In genomic region chr4:137277166-137277513, GRCm38 (mm10) we compare ENCODE assay signal across 8 mouse cellular contexts. TPM values are rescaled to one million over a fixed set of nuclear protein-coding genes. Genes with fewer than 3 reads are reported as not detected.
A peak's percentile ranks its signal among the peaks of the same experiment; 100 is the strongest.
DNase-seq lines count a peak whose midpoint lies in the region; ATAC-seq and TF ChIP-seq lines count a peak whose summit lies in the region.

Wnt4 (plus strand) TSS chr4:137277489.

- TF ChIP-seq POLR2A in ES-Bruce4 (IDR thresholded peaks at IDR 0.05; ENCODE audit: insufficient read depth, low read length) = no peak

- peak; percentile 71 for ATAC-seq in forebrain, embryonic 15.5 days (replicated peaks)
- peak; percentile 62 for ATAC-seq in hindbrain, embryonic 15.5 days (ENCODE audit: low FRiP score, low read depth)
- peak; percentile 41 for ATAC-seq in liver, embryonic 11.5 days (replicated peaks; ENCODE audit: low FRiP score)
- ATAC-seq in neural tube, embryonic 13.5 days (ENCODE audit: low read depth) = peak; percentile 83

- H3K4me2 ChIP-seq in forebrain, embryonic 15.5 days (replicated peaks) = peak within 1 kb of the TSS; percentile 67
- H3K4me2 ChIP-seq in hindbrain, embryonic 15.5 days = peak within 1 kb of the TSS; percentile 93
- peak within 1 kb of the TSS; percentile 77 for H3K4me2 ChIP-seq in liver, embryonic 11.5 days
- H3K4me2 ChIP-seq in neural tube, embryonic 13.5 days = peak within 1 kb of the TSS; percentile 98

- no peak for TF ChIP-seq EP300 in ES-Bruce4 (IDR thresholded peaks at IDR 0.05; ENCODE audit: insufficient read depth, low read depth, low read length)

- H3K27ac ChIP-seq in ES-Bruce4 (ENCODE audit: insufficient read depth, low read length) = no peak within 1 kb of the TSS
- H3K27ac ChIP-seq in forebrain, embryonic 15.5 days (replicated peaks) = no peak within 1 kb of the TSS
- H3K27ac ChIP-seq in hindbrain, embryonic 15.5 days (replicated peaks) = 0 out of 2 replicates have a peak within 1 kb of the TSS, but pooled peaks have one; percentile 4
- no peak within 1 kb of the TSS for H3K27ac ChIP-seq in liver, embryonic 11.5 days (ENCODE audit: low read depth, low read length)
- peak within 1 kb of the TSS; percentile 79 for H3K27ac ChIP-seq in neural tube, embryonic 13.5 days (replicated peaks)

- DNase-seq in ZHBTc4 (ENCODE audit: low read depth, low spot score) = peak; percentile 71
- peak; percentile 55 for DNase-seq in liver, embryonic 11.5 days (ENCODE audit: low spot score)
- DNase-seq in spleen, adult 18-20 months = no peak
- DNase-seq in thymus, adult 18-20 months = no peak

- 0% methylated on average over 19 of the region's 45 CpGs for WGBS in forebrain, embryonic 15.5 days
- under 1% methylated on average over 20 of the region's 45 CpGs for WGBS in hindbrain, embryonic 15.5 days
- WGBS in liver, embryonic 11.5 days = 3% methylated on average over 6 of the region's 45 CpGs
- WGBS in neural tube, embryonic 13.5 days = under 1% methylated on average over 39 of the region's 45 CpGs

- H3K4me1 ChIP-seq in ES-Bruce4 (ENCODE audit: control insufficient read depth, insufficient read depth, low read length) = peaks cover 4% of the 10 kb centered on the region
- H3K4me1 ChIP-seq in forebrain, embryonic 15.5 days = peaks cover 22% of the 10 kb centered on the region
- peaks cover 34% of the 10 kb centered on the region for H3K4me1 ChIP-seq in hindbrain, embryonic 15.5 days (replicated peaks)
- peaks cover 4% of the 10 kb centered on the region; the same call in 1 of the 2 replicates for H3K4me1 ChIP-seq in liver, embryonic 11.5 days (replicated peaks; ENCODE audit: control insufficient read depth, insufficient read depth, low read length)
- H3K4me1 ChIP-seq in neural tube, embryonic 13.5 days (replicated peaks) = peaks cover 60% of the 10 kb centered on the region

- H3K9me3 ChIP-seq in ES-Bruce4 (replicated peaks; ENCODE audit: control insufficient read depth, insufficient read depth, low read length, poor library complexity, severe bottlenecking) = no peaks in the 10 kb centered on the region
- H3K9me3 ChIP-seq in forebrain, embryonic 15.5 days = no peaks in the 10 kb centered on the region
- no peaks in the 10 kb centered on the region for H3K9me3 ChIP-seq in hindbrain, embryonic 15.5 days
- H3K9me3 ChIP-seq in liver, embryonic 11.5 days (ENCODE audit: control insufficient read depth, low read length) = no peaks in the 10 kb centered on the region
- H3K9me3 ChIP-seq in neural tube, embryonic 13.5 days = no peaks in the 10 kb centered on the region

- peak within 1 kb of the TSS; percentile 67 for H3K4me3 ChIP-seq in ES-Bruce4 (ENCODE audit: low read depth, low read length)
- H3K4me3 ChIP-seq in forebrain, embryonic 15.5 days = peak within 1 kb of the TSS; percentile 47
- peak within 1 kb of the TSS; percentile 48 for H3K4me3 ChIP-seq in hindbrain, embryonic 15.5 days
- peak within 1 kb of the TSS; percentile 52 for H3K4me3 ChIP-seq in liver, embryonic 11.5 days (ENCODE audit: low read depth, low read length)
- H3K4me3 ChIP-seq in neural tube, embryonic 13.5 days = peak within 1 kb of the TSS; percentile 65

- H3K27me3 ChIP-seq in ES-Bruce4 (ENCODE audit: control insufficient read depth, insufficient read depth, low read length, poor library complexity, severe bottlenecking) = peaks cover 12% of the 10 kb centered on the region
- peaks cover 65% of the 10 kb centered on the region for H3K27me3 ChIP-seq in forebrain, embryonic 15.5 days
- H3K27me3 ChIP-seq in hindbrain, embryonic 15.5 days = peaks cover 29% of the 10 kb centered on the region
- peaks cover 70% of the 10 kb centered on the region for H3K27me3 ChIP-seq in liver, embryonic 11.5 days (replicated peaks; ENCODE audit: control insufficient read depth, insufficient read depth, low read length)
- peaks cover 53% of the 10 kb centered on the region for H3K27me3 ChIP-seq in neural tube, embryonic 13.5 days

- no peaks in the 10 kb centered on the region for H3K36me3 ChIP-seq in ES-Bruce4 (ENCODE audit: control insufficient read depth, insufficient read depth, low read length, poor library complexity, severe bottlenecking)
- H3K36me3 ChIP-seq in forebrain, embryonic 15.5 days = no peaks in the 10 kb centered on the region
- no peaks in the 10 kb centered on the region for H3K36me3 ChIP-seq in hindbrain, embryonic 15.5 days
- no peaks in the 10 kb centered on the region for H3K36me3 ChIP-seq in liver, embryonic 11.5 days (ENCODE audit: control insufficient read depth, insufficient read depth, low read length)
- H3K36me3 ChIP-seq in neural tube, embryonic 13.5 days = no peaks in the 10 kb centered on the region

- peak within 1 kb of the TSS; percentile 77 for H3K9ac ChIP-seq in ES-Bruce4 (ENCODE audit: low read depth, poor library complexity, severe bottlenecking)
- peak within 1 kb of the TSS; percentile 10 for H3K9ac ChIP-seq in forebrain, embryonic 15.5 days (replicated peaks)
- peak within 1 kb of the TSS; percentile 57 for H3K9ac ChIP-seq in hindbrain, embryonic 15.5 days
- H3K9ac ChIP-seq in liver, embryonic 11.5 days (ENCODE audit: low read depth, low read length) = no peak within 1 kb of the TSS
- H3K9ac ChIP-seq in neural tube, embryonic 13.5 days = peak within 1 kb of the TSS; percentile 81

- TF ChIP-seq CTCF in ES-Bruce4 (IDR thresholded peaks at IDR 0.05; ENCODE audit: low read depth, low read length) = no peak

RNA-seq across cellular contexts. Expression of gene Wnt4, which starts in this region (rescaled TPM):
- 4.1 and 4.3 TPM in 2 replicates for polyA plus RNA-seq in ES-Bruce4 (2011; ENCODE audit: insufficient read depth, insufficient read length, low read depth, missing spikeins)
- polyA plus RNA-seq in forebrain, embryonic 15.5 days (2015; fragmentation: Nextera tagmentation; extraction: Ambion mirVana) = 0.78 and 1.7 TPM in 2 replicates
- polyA plus RNA-seq in hindbrain, embryonic 15.5 days (2015; fragmentation: Nextera tagmentation; extraction: Ambion mirVana) = 3.8 and 3.9 TPM in 2 replicates
- 1.8 and 1.9 TPM in 2 replicates for polyA plus RNA-seq in liver, embryonic 11.5 days (2014; fragmentation: Nextera tagmentation; extraction: Ambion mirVana)
- 4.1 and 4.9 TPM in 2 replicates for polyA plus RNA-seq in neural tube, embryonic 13.5 days (2015; fragmentation: Nextera tagmentation; extraction: Ambion mirVana)

Comparison
In these comparisons a context has a peak if more than half of its experiments do, and no peak if none do; other contexts are left out.
1. H3K27ac ChIP-seq: peak in hindbrain, embryonic 15.5 days (single experiment) and neural tube, embryonic 13.5 days (single experiment); none in ES-Bruce4 (single experiment), forebrain, embryonic 15.5 days (single experiment) and liver, embryonic 11.5 days (single experiment).
2. DNase-seq: peak in ZHBTc4 (single experiment) and liver, embryonic 11.5 days (single experiment); none in spleen, adult 18-20 months (0 of 2) and thymus, adult 18-20 months (0 of 2).
3. Peak in every context shown above with its lines, with median percentiles within 50 percentile points of each other: H3K4me3 ChIP-seq, ATAC-seq and H3K4me2 ChIP-seq.